Mouse (Mus musculus): Measurements from ENCODE around the gene 1700018F24Rik. TPM values are rescaled to one million over a fixed set of nuclear protein-coding genes. Genes with fewer than 3 reads are reported as not detected.
"Not testable (repeated sequence)": the region's sequence is repeated elsewhere in the genome, so short reads cannot be mapped to it uniquely, and the experiment has no call there.

The 1700018F24Rik gene
- polyA plus RNA-seq (2014; fragmentation: Nextera tagmentation; extraction: Ambion mirVana) = not detected in 2 replicates

DNA sequence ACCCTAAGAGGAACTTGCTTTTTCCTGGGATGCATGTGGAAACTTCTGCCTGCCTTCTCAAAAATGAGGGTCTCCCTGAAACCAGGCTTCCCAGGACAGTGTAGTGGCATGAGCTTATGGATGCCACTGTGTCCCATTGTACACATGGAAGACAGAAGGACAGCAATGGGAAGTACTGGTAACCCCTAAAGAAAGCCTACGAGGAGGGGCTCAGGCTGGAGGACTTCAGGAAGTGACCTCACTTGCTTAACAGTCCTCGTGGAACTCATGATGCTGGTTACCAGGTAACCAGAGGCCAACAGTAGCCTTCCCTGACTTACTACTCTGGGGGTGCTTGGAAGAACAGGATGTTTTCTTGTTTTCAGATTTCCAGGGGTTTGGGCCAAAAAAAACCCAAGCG lies at the start of gene 1700018F24Rik:
Gene 1700018F24Rik, plus strand, starts transcription at position 301 of the 400 bp plus-strand sequence.
- WGBS = 65% methylated on average over 3 of the region's 3 CpGs

DNA sequence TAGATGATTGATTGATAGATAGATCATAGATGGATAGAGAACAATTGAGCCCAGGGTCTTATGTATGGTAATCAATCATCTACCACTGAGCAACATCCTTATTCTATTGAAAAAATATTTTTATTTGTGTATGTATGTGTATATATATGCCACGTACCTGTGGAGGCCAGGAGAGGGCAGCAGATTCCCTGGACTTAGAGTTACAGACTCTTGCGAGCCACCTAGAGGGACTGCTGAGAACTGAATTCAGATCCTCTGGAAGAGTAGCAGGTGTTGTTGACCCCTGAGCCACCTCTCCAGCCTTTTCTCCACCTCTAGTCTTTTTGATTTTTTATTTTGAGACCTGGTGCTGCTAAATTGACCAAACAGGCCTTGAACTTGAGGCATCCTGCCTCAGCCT lies 44.3 kb upstream of the 1700018F24Rik start:
- Histone ChIP-seq H3K4me1 (ENCODE audit: control insufficient read depth, insufficient read depth, low read length) (no peaks in the 10 kb centered on the region), H3K4me3 (replicated peaks; ENCODE audit: low read depth, low read length) (no peak overlapping the region), H3K9ac (replicated peaks; ENCODE audit: low read length) (no peak overlapping the region), H3K27me3 (ENCODE audit: control insufficient read depth, insufficient read depth, low read length) (no peaks in the 10 kb centered on the region), H3K27ac (replicated peaks; ENCODE audit: low read depth, low read length) (no peak overlapping the region), H3K36me3 (ENCODE audit: control insufficient read depth, insufficient read depth, low read length) (no peaks in the 10 kb centered on the region), H3K4me2 (ENCODE audit: low read length) (no peak overlapping the region), H3K9me3 (ENCODE audit: control insufficient read depth, low read length) (no peaks in the 10 kb centered on the region)
- WGBS = 24% methylated on average over 2 of the region's 2 CpGs
- DNase-seq (peak; percentile 5), ATAC-seq (ENCODE audit: low FRiP score, low TSS enrichment) (no peak)

More for the DNA sequence above, at the start of gene 1700018F24Rik:
- not testable (repeated sequence) for H3K9ac ChIP-seq (replicated peaks; ENCODE audit: low read length); H3K4me1 ChIP-seq (ENCODE audit: control insufficient read depth, insufficient read depth, low read length); H3K36me3 ChIP-seq (ENCODE audit: control insufficient read depth, insufficient read depth, low read length); ATAC-seq (ENCODE audit: low FRiP score, low TSS enrichment); DNase-seq; H3K27me3 ChIP-seq (ENCODE audit: control insufficient read depth, insufficient read depth, low read length); H3K4me2 ChIP-seq (ENCODE audit: low read length); H3K9me3 ChIP-seq (ENCODE audit: control insufficient read depth, low read length); H3K4me3 ChIP-seq (replicated peaks; ENCODE audit: low read depth, low read length); H3K27ac ChIP-seq (replicated peaks; ENCODE audit: low read depth, low read length)

DNA sequence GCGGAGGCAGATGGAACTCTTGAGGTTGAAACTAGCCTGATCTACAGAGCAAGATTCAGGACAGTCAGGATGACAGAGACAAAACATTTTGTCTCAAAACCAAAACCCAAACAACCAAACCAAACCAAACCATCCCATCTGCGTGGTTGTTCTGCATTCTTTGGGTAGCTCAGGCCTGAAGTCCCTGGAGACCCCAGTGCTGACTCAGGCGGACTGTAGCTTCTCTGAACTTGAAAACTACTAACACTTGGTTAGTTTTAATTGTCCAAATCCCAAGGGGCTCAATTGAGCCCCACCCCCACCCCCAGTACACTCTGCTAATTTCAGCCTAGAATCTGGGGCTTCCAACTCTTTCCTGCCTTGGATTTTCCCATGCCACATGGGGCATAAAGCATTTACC lies 39.4 kb upstream of the 1700018F24Rik start:
- no peak overlapping the region for H3K27ac ChIP-seq (replicated peaks; ENCODE audit: low read depth, low read length)
- DNase-seq (no peak), ATAC-seq (ENCODE audit: low FRiP score, low TSS enrichment) (no peak)
- no peaks in the 10 kb centered on the region for H3K27me3 ChIP-seq (ENCODE audit: control insufficient read depth, insufficient read depth, low read length)
- H3K4me3 ChIP-seq (replicated peaks; ENCODE audit: low read depth, low read length) = no peak overlapping the region
- no peaks in the 10 kb centered on the region for H3K4me1 ChIP-seq (ENCODE audit: control insufficient read depth, insufficient read depth, low read length)
- no peak overlapping the region for H3K4me2 ChIP-seq (ENCODE audit: low read length)
- H3K9me3 ChIP-seq (ENCODE audit: control insufficient read depth, low read length) = no peaks in the 10 kb centered on the region
- WGBS = 83% methylated on average over 3 of the region's 3 CpGs
- H3K36me3 ChIP-seq (ENCODE audit: control insufficient read depth, insufficient read depth, low read length) = no peaks in the 10 kb centered on the region
- H3K9ac ChIP-seq (replicated peaks; ENCODE audit: low read length) = no peak overlapping the region

DNA sequence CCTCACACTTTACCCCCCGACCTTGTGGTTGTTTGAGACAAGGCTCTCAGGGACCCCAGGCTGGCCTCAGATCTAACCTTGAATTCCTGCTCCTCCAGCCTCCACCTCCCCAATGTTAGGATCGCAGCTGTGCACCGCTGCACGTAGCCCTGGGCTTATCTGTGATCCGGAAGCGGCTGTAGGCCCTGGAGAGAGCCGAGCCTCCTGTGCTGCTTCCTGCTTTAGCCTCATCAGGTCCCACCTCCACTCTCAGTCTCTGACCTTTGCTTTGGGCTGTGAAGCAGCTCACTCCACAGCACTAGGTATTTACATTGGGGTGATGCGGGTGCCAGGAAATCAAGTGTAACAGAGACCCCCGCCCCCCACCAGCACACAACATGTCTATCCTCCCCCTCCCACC lies 38.3 kb upstream of the 1700018F24Rik start:
- no peak for ATAC-seq (ENCODE audit: low FRiP score, low TSS enrichment)
- Histone ChIP-seq H3K27me3 (ENCODE audit: control insufficient read depth, insufficient read depth, low read length) (no peaks in the 10 kb centered on the region), H3K27ac (replicated peaks; ENCODE audit: low read depth, low read length) (no peak overlapping the region), H3K4me2 (ENCODE audit: low read length) (no peak overlapping the region), H3K9ac (replicated peaks; ENCODE audit: low read length) (no peak overlapping the region), H3K4me3 (replicated peaks; ENCODE audit: low read depth, low read length) (no peak overlapping the region), H3K36me3 (ENCODE audit: control insufficient read depth, insufficient read depth, low read length) (no peaks in the 10 kb centered on the region), H3K9me3 (ENCODE audit: control insufficient read depth, low read length) (no peaks in the 10 kb centered on the region), H3K4me1 (ENCODE audit: control insufficient read depth, insufficient read depth, low read length) (no peaks in the 10 kb centered on the region)
- DNase-seq = no peak
- 87% methylated on average over 9 of the region's 9 CpGs for WGBS

DNA sequence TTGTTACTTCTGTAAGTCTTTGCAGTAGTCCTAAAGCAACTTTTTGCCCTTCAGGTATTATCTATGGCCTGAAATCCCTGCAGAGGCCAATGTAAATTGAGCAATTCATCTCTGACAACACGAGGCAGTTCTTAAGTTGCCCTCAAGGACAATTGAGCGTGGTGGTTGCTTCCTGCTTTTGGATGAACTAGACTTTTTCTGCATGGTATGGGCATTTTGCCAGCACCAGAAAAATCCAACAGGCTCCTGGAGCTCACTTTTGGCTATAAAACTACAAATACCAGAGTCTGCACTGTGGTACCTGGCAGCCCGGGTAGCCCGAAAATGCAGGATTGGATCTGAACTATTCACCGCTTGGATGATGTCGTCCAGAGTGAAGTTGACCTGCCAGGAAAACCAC lies 37.2 kb upstream of the 1700018F24Rik start:
- H3K9ac ChIP-seq (replicated peaks; ENCODE audit: low read length) = no peak overlapping the region
- no peak overlapping the region for H3K4me3 ChIP-seq (replicated peaks; ENCODE audit: low read depth, low read length)
- H3K9me3 ChIP-seq (ENCODE audit: control insufficient read depth, low read length) = no peaks in the 10 kb centered on the region
- no peaks in the 10 kb centered on the region for H3K27me3 ChIP-seq (ENCODE audit: control insufficient read depth, insufficient read depth, low read length)
- WGBS = 89% methylated on average over 6 of the region's 6 CpGs
- no peaks in the 10 kb centered on the region for H3K4me1 ChIP-seq (ENCODE audit: control insufficient read depth, insufficient read depth, low read length)
- no peak for ATAC-seq (ENCODE audit: low FRiP score, low TSS enrichment)
- H3K4me2 ChIP-seq (ENCODE audit: low read length) = no peak overlapping the region
- H3K27ac ChIP-seq (replicated peaks; ENCODE audit: low read depth, low read length) = no peak overlapping the region
- no peaks in the 10 kb centered on the region for H3K36me3 ChIP-seq (ENCODE audit: control insufficient read depth, insufficient read depth, low read length)
- DNase-seq = no peak

DNA sequence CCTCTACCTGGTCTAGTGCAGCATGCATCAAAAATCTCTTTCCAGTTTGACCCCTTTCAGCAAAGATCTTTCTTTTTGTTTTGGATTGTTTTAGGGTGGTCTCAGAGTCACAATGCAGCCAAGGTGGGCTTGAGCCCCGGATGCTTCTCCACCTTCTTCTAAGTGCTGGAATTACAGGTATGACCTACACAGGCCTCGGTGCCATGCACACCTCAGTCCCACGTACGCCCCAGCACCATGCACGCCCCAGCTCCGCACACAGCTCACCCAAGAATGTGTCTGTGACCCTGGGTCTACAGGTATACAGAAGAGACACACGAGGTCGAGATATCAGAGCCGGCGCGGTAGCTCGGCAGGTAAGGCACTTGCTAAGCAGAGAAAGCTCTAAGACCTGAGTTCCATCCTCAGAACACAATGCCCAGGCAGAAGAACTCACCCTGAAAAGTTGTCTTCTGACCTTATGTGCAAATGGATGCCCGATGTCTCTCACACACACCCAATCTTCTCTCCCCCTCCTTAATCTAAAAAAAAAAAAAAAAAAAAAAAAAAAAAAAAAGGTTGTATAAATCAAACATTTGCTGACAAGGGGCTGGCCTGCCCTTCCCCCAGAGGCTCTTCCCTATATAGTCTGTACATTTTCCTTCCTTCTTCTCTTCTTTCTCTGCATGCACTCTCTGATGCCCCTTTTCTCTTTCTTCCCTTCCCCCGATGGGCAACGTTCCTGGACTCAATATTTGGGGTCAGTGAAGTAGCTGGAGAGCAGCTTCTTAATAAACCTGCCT lies 33.7 kb upstream of the 1700018F24Rik start:
- H3K4me3 ChIP-seq (replicated peaks; ENCODE audit: low read depth, low read length) = no peak overlapping the region
- 91% methylated on average over 15 of the region's 15 CpGs for WGBS
- no peak for ATAC-seq (ENCODE audit: low FRiP score, low TSS enrichment)
- H3K9ac ChIP-seq (replicated peaks; ENCODE audit: low read length) = no peak overlapping the region
- H3K27me3 ChIP-seq (ENCODE audit: control insufficient read depth, insufficient read depth, low read length) = no peaks in the 10 kb centered on the region
- no peaks in the 10 kb centered on the region for H3K36me3 ChIP-seq (ENCODE audit: control insufficient read depth, insufficient read depth, low read length)
- H3K27ac ChIP-seq (replicated peaks; ENCODE audit: low read depth, low read length) = no peak overlapping the region
- H3K4me1 ChIP-seq (ENCODE audit: control insufficient read depth, insufficient read depth, low read length) = no peaks in the 10 kb centered on the region
- H3K4me2 ChIP-seq (ENCODE audit: low read length) = no peak overlapping the region
- no peak for DNase-seq
- no peaks in the 10 kb centered on the region for H3K9me3 ChIP-seq (ENCODE audit: control insufficient read depth, low read length)

DNA sequence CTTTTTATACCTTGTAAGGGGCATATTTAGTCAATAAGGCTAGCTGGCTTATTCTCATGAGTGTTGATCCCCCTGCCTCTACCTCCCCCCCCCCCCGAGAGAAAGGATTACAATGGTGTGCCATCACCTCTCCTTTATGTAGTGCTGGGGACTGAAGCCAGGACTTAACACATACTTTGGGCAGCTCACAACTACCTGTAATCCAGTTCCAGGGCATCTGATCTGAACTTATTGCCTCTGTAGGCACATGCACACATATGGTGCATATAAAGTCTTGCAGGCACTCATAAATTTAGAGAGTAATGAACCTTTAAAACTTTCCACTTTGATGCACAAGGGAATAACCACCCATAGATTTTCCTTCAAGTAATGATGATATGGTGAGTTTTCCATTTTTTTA lies 28.5 kb upstream of the 1700018F24Rik start:
- no peaks in the 10 kb centered on the region for H3K4me1 ChIP-seq (ENCODE audit: control insufficient read depth, insufficient read depth, low read length)
- H3K4me3 ChIP-seq (replicated peaks; ENCODE audit: low read depth, low read length) = no peak overlapping the region
- ATAC-seq (ENCODE audit: low FRiP score, low TSS enrichment) (no peak), DNase-seq (no peak)
- no peaks in the 10 kb centered on the region for H3K36me3 ChIP-seq (ENCODE audit: control insufficient read depth, insufficient read depth, low read length)
- whole genome bisulfite sequencing = 83% methylated on average over 1 of the region's 1 CpGs
- H3K9ac ChIP-seq (replicated peaks; ENCODE audit: low read length) = no peak overlapping the region
- H3K27me3 ChIP-seq (ENCODE audit: control insufficient read depth, insufficient read depth, low read length) = no peaks in the 10 kb centered on the region
- H3K9me3 ChIP-seq (ENCODE audit: control insufficient read depth, low read length) = no peaks in the 10 kb centered on the region
- no peak overlapping the region for H3K4me2 ChIP-seq (ENCODE audit: low read length)
- H3K27ac ChIP-seq (replicated peaks; ENCODE audit: low read depth, low read length) = no peak overlapping the region

DNA sequence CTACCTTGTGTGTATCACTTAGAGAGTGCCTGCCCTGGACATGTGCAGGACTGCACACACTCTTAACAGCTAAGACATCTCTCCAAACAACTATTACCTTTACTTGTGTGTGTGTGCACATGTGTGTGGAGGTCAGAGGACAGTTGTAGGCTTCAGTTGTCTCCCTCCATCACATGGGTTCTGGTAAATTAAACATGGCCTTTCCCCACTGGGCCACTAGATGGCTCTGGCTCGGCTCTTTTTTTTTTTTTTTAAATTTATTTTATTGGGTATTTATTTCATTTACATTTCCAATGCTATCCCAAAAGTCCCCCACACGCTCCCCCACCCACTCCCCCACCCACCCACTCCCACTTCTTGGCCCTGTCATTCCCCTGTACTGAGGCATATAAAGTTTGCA lies 26.0 kb upstream of the 1700018F24Rik start:
- ATAC-seq (ENCODE audit: low FRiP score, low TSS enrichment); H3K9me3 ChIP-seq (ENCODE audit: control insufficient read depth, low read length); H3K4me1 ChIP-seq (ENCODE audit: control insufficient read depth, insufficient read depth, low read length); H3K36me3 ChIP-seq (ENCODE audit: control insufficient read depth, insufficient read depth, low read length); H3K27me3 ChIP-seq (ENCODE audit: control insufficient read depth, insufficient read depth, low read length); H3K4me2 ChIP-seq (ENCODE audit: low read length); DNase-seq; H3K4me3 ChIP-seq (replicated peaks; ENCODE audit: low read depth, low read length); H3K9ac ChIP-seq (replicated peaks; ENCODE audit: low read length); H3K27ac ChIP-seq (replicated peaks; ENCODE audit: low read depth, low read length): not testable (repeated sequence)
- 21% methylated on average over 2 of the region's 2 CpGs for WGBS

DNA sequence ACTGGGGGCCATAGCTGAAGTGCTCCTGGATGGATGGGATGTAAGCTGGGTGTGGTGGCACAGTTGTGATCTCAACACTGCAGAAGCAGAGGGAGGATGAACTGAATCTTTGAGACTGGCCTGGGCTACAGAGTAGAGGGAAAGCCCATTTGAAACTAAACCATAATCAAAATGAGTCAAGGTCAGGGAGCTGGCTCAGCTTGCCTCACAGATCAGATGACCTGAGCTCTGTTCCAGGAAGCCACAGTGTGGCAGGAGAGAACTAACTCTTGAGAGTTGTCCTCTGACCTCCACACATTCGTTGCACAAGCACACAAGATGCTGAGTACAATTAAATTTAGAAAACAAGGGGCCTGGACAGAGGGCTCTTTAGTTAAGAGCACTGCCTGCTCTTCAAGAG lies 22.5 kb upstream of the 1700018F24Rik start:
- not testable (repeated sequence) for H3K9me3 ChIP-seq (ENCODE audit: control insufficient read depth, low read length); H3K27ac ChIP-seq (replicated peaks; ENCODE audit: low read depth, low read length); H3K27me3 ChIP-seq (ENCODE audit: control insufficient read depth, insufficient read depth, low read length); H3K4me1 ChIP-seq (ENCODE audit: control insufficient read depth, insufficient read depth, low read length); H3K4me2 ChIP-seq (ENCODE audit: low read length); H3K36me3 ChIP-seq (ENCODE audit: control insufficient read depth, insufficient read depth, low read length); DNase-seq; H3K9ac ChIP-seq (replicated peaks; ENCODE audit: low read length); H3K4me3 ChIP-seq (replicated peaks; ENCODE audit: low read depth, low read length); ATAC-seq (ENCODE audit: low FRiP score, low TSS enrichment)
- 31% methylated on average over 1 of the region's 1 CpGs for WGBS
